Mouse (Mus musculus) heart, postnatal 0 days (tissue): ENCODE data around the gene Cabp4. TPM values are rescaled to one million over a fixed set of nuclear protein-coding genes. Genes with fewer than 3 reads are reported as not detected.

ENCODE experiments used
- ATAC-seq: fragments of 200-750 bp; cut with Nextera tagmentation; 2 replicates; pipeline ENCODE4 v1.8.0; 2017; ENCODE audit warnings: low read depth, moderate number of reproducible peaks, moderate library complexity; ENCODE audit not compliant: insufficient read depth
- DNase-seq: peaks from one replicate; pipeline ENCODE4 v3.0.0-alpha.2; 2016; ENCODE audit warnings: low spot score
- H3K27ac ChIP-seq: fragments of 300-500 bp; sonication (generic); 2 replicates; pipeline ENCODE4 v1.5.1; 2014; ENCODE audit warnings: low read depth, mild to moderate bottlenecking
- H3K27me3 ChIP-seq: fragments of 300-500 bp; sonication (generic); 2 replicates; pipeline ENCODE4 v1.6.1; 2014; ENCODE audit warnings: low read length, mixed read lengths; ENCODE audit not compliant: control insufficient read depth, insufficient read depth
- H3K36me3 ChIP-seq: fragments of 300-500 bp; sonication (generic); replicated peaks from 2 replicates; pipeline ENCODE4 v1.6.1; 2014; ENCODE audit warnings: low read length, mixed read lengths; ENCODE audit not compliant: control insufficient read depth, insufficient read depth
- H3K4me1 ChIP-seq: fragments of 300-500 bp; sonication (generic); 2 replicates; pipeline ENCODE4 v1.6.1; 2014; ENCODE audit warnings: antibody characterized with exemption; ENCODE audit not compliant: control insufficient read depth, insufficient read depth
- H3K4me2 ChIP-seq: fragments of 300-500 bp; sonication (generic); 2 replicates; pipeline ENCODE4 v1.6.1; 2014; ENCODE audit warnings: low read depth, mild to moderate bottlenecking, low read length, moderate library complexity
- H3K4me3 ChIP-seq: fragments of 300-500 bp; sonication (generic); 2 replicates; pipeline ENCODE4 v1.5.1; 2014; ENCODE audit warnings: low read depth, low read length
- H3K9ac ChIP-seq: fragments of 300-500 bp; sonication (generic); replicated peaks from 2 replicates; pipeline ENCODE4 v1.6.1; 2014; ENCODE audit warnings: low read depth, low read length, mixed read lengths
- H3K9me3 ChIP-seq: fragments of 300-500 bp; sonication (generic); replicated peaks from 2 replicates; pipeline ENCODE4 v1.6.1; 2016; ENCODE audit warnings: low read length; ENCODE audit not compliant: control insufficient read depth
- CTCF ChIP-seq: IDR thresholded peaks from 2 replicates; pipeline ENCODE4 v1.5.1; 2016; ENCODE audit warnings: antibody characterized with exemption, control low read depth, low read depth
- EP300 ChIP-seq: IDR thresholded peaks from 2 replicates; pipeline ENCODE4 v1.6.1; 2016; ENCODE audit warnings: antibody characterized with exemption, low read depth
- WGBS: fragments of 180-500 bp; shearing (Covaris S2); extraction: QIAGEN DNeasy Blood & Tissue Kit; methylation state at CpG from one replicate; pipeline ENCODE4 v1.1.7; 2014; 5-methylcytosine and 5-hydroxymethylcytosine counted together
- polyA plus RNA-seq: library from polyadenylated mRNA; unstranded; fragments of >200 nt; fragmentation: Nextera tagmentation; extraction: Ambion mirVana; gene quantifications from 2 replicates; pipeline ENCODE4 v1.2.1, GENCODE M21; 2015
- total RNA-seq: library from RNA; depleted of rRNA; stranded (reverse); fragments of >200 nt; gene quantifications from 2 replicates; pipeline ENCODE4 v1.2.3, GENCODE M21; 2014; ENCODE audit warnings: low replicate concordance

Gene Cabp4
- total and polyA plus RNA-seq, 2 experiments from 2014 or later = 0.11 TPM; not detected in 1

DNA sequence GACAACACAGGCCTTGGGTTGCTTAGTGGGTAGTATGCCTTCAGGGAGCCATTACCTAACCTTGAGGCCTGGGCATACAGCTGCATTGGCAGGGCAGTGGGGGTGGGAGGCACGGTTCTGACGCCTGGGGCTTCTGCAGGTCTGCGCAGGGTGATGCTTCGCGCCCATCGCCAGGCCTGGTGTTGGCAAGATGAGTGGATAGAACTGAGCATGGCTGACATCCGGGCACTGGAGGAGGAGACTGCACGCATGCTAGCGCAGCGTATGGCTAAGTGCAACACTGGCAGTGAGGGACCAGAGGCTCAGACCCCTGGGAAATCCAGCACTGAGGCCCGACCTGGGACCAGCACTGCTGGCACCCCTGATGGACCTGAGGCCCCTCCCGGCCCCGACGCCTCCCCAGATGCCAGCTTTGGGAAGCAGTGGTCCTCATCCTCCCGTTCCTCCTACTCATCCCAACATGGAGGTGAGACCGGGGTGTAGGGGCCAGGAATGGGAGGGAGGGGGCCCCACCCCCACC lies 39.1 kb downstream of the Cabp4 start:
- H3K27me3 ChIP-seq = peaks cover 12% of the 10 kb centered on the region
- peaks cover 29% of the 10 kb centered on the region for H3K36me3 ChIP-seq
- ATAC-seq (no peak), DNase-seq (no peak)
- no peak overlapping the region for H3K9ac ChIP-seq
- H3K4me2 ChIP-seq = no peak overlapping the region
- TF ChIP-seq CTCF = no peak
- TF ChIP-seq EP300 = no peak
- no peak overlapping the region for H3K4me3 ChIP-seq
- WGBS = 85% methylated on average over 16 of the region's 16 CpGs
- peaks cover 14% of the 10 kb centered on the region; the same call in 1 of the 2 replicates for H3K4me1 ChIP-seq
- no peak overlapping the region for H3K27ac ChIP-seq
- H3K9me3 ChIP-seq = no peaks in the 10 kb centered on the region

DNA sequence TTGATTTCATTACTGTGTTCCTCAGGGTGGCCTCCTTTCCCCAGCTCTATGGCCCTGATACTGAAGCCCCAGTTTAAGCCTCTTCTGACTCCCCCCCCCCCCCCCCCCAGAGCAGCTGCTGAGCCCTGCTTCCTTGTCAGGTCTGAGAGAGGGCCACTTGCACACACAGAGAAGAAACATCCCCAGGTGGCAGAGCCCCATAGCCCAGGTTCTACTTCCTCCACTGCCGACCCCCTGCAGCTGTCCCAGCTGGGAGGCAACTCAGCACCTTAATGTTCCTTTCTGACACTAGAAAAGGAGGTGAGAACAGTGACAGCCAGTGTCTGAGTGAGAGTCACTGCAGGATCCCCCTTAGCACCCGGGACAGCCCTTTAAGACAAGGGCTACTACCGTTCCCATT lies 40.0 kb downstream of the Cabp4 start:
- ATAC-seq (no peak), DNase-seq (no peak)
- Histone ChIP-seq H3K4me1 (peaks cover 20% of the 10 kb centered on the region; the same call in 1 of the 2 replicates), H3K9me3 (no peaks in the 10 kb centered on the region), H3K4me2 (no peak overlapping the region), H3K4me3 (no peak overlapping the region), H3K27me3 (peaks cover 12% of the 10 kb centered on the region), H3K9ac (no peak overlapping the region), H3K27ac (no peak overlapping the region), H3K36me3 (peaks cover 24% of the 10 kb centered on the region)
- 42% methylated on average over 3 of the region's 3 CpGs for WGBS
- no peak for TF ChIP-seq CTCF
- TF ChIP-seq EP300 = no peak

DNA sequence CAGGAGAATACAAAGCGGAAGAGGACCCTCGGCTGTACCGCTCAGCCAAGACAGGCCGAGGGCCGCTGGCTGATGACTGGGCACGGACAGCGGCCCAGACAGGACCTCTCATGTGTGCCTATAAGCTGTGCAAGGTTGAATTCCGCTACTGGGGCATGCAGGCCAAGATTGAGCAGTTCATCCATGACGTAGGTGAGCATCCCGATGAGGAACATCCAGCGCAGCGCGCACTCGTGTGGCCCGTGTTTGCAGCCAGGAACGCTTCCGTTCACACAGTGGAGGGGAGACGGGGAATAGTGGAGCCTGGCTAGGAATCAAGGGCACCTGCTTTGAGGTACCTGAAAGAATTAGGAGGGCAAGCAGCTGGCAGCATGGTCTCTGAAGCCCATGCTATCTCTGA lies 40.5 kb downstream of the Cabp4 start:
- no peak overlapping the region for H3K27ac ChIP-seq
- peaks cover 24% of the 10 kb centered on the region for H3K36me3 ChIP-seq
- H3K9ac ChIP-seq = no peak overlapping the region
- H3K4me1 ChIP-seq = peaks cover 20% of the 10 kb centered on the region; the same call in 1 of the 2 replicates
- no peaks in the 10 kb centered on the region for H3K9me3 ChIP-seq
- no peak for ATAC-seq
- H3K4me2 ChIP-seq = no peak overlapping the region
- H3K4me3 ChIP-seq = no peak overlapping the region
- DNase-seq = no peak
- 93% methylated on average over 18 of the region's 18 CpGs for WGBS
- peaks cover 12% of the 10 kb centered on the region for H3K27me3 ChIP-seq
- TF ChIP-seq CTCF (no peak), EP300 (no peak)

DNA sequence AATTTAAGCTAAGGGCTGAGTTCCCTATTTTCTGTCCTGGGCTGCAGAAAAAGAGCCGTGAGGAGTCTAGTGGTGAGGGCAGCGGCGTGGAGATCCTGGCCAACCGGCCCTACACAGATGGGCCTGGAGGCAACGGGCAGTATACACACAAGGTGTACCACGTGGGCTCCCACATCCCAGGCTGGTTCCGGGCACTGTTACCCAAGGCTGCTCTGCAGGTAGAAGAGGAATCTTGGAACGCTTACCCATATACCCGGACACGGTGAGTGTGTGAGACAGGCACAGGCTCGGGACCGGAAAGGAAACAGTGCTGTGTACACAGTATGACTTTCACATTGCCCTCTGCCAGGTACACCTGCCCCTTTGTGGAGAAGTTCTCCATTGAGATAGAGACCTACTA lies 41.2 kb downstream of the Cabp4 start:
- Histone ChIP-seq H3K27ac (no peak overlapping the region), H3K4me3 (no peak overlapping the region), H3K9ac (no peak overlapping the region), H3K4me1 (peaks cover 20% of the 10 kb centered on the region; the same call in 1 of the 2 replicates), H3K36me3 (peaks cover 24% of the 10 kb centered on the region), H3K9me3 (no peaks in the 10 kb centered on the region), H3K4me2 (no peak overlapping the region), H3K27me3 (peaks cover 12% of the 10 kb centered on the region)
- DNase-seq (no peak), ATAC-seq (no peak)
- TF ChIP-seq EP300 = no peak
- no peak for TF ChIP-seq CTCF
- 94% methylated on average over 12 of the region's 12 CpGs for WGBS

DNA sequence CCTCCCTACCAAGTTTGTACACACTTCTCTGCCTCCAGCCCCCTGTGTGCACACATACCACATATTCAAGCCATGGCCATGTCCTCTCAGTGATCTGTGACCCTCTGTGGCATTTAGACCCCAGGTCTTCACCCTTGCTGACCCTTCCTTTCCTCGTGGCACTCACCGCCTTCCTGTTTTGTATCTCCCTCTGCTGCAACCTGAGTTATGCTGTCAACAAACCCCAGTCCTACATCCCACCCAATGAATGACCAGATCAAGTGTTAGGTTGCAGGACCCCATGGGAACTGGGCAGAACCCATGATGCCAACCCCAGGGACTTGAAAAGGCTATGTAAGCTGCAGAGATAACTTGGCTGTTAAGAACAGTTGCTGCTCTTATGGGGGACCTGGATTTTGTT lies 41.8 kb downstream of the Cabp4 start:
- Histone ChIP-seq H3K36me3 (peaks cover 24% of the 10 kb centered on the region), H3K4me1 (peaks cover 20% of the 10 kb centered on the region; the same call in 1 of the 2 replicates), H3K9me3 (no peaks in the 10 kb centered on the region), H3K27me3 (peaks cover 12% of the 10 kb centered on the region), H3K4me3 (no peak overlapping the region), H3K4me2 (no peak overlapping the region), H3K27ac (no peak overlapping the region), H3K9ac (no peak overlapping the region)
- ATAC-seq (no peak), DNase-seq (no peak)
- WGBS = 88% methylated on average over 2 of the region's 2 CpGs
- no peak for TF ChIP-seq CTCF
- no peak for TF ChIP-seq EP300

DNA sequence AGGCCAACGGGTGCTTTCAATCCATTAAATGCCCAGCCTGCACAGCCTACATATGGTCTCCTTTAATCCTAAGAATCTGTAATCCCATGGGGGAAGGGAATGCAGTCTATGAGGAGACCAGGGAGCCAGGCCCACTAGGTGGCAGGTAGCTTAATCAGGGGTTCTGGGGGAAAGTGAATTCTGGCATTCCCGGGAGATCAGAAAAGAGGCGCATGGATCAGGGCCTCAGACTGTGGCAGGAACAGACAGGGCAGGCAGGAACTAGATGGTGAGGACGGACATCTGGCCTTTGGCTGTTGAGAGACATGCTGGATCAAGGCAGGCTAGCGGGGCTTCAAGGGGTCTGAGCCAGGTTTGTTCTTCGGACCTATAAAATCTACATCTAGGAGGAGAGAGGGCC lies 42.4 kb downstream of the Cabp4 start:
- H3K36me3 ChIP-seq = peaks cover 21% of the 10 kb centered on the region
- ATAC-seq (no peak), DNase-seq (no peak)
- TF ChIP-seq CTCF = no peak
- H3K4me3 ChIP-seq = no peak overlapping the region
- no peak overlapping the region for H3K27ac ChIP-seq
- H3K27me3 ChIP-seq = peaks cover 12% of the 10 kb centered on the region
- no peak overlapping the region for H3K9ac ChIP-seq
- 84% methylated on average over 6 of the region's 6 CpGs for WGBS
- peak overlapping the region; percentile 90; the same call in 1 of the 2 replicates for H3K4me2 ChIP-seq
- peaks cover 22% of the 10 kb centered on the region; the same call in 1 of the 2 replicates for H3K4me1 ChIP-seq
- no peaks in the 10 kb centered on the region for H3K9me3 ChIP-seq
